Mouse (Mus musculus): ENCODE results near the gene Olfr463.

The Olfr463 gene

DNA sequence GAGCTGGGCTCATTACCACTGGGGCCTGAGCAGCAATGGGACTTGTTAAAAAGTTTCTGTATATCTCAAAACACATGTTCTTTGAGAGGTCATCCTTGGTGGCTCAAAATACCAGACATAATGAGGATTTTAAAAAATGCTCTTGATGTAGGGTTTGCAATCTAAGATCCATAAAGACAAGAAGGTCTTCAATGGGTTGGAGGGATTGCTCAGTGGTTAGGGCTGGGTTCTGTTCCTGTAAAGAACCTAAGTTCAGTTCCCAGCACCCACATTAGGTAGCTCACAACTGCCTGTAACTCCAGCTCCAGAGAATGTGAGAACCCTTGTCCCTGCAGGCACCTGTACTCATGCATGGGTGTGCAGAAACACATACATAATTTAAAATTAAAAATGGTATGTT, at the start of gene Olfr463:
TSS of gene Olfr463 (minus strand) at position 101 of the 400 bp plus-strand sequence.
- no peak for DNase-seq (ENCODE audit: low read depth, low spot score)

DNA sequence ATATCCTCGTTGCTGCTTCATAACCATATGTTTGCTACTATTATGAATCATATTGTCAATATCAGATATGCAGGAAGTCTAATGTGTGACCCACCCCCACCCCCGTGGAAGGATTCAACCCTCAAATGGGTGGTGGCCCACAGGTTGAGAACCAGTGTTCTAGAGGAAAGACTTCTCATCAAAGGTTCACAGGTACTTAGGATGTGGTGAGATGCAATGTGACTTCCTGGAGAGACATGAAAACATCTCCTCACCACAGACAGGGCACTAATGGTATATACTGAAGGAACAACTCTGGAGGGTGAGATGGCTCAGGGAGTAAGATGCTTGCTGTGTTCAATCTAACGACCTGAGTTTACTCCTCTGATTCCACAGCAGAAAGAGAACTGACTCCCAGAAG, 38.3 kb upstream of the Olfr463 start:
- peak; percentile 73 for DNase-seq (ENCODE audit: low read depth, low spot score)

DNA sequence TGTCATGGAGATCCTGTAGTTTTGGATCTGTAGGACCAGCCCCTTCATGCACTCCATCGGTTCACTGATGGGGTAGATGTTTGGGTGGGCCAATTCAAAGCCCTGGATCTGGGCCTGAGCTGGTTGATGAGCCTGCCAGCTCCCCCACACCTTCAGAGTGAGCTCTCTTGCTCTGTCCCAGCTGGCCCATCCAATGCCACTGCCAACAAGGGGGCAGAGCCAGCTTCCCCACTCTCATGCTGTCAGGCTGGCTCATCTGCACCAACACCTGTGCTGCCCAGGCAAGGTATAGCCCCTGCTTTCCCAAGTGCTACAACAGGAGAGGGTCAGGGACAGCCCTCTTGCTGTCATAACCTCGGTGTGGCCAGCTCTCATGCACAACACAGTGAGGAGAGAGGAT, 36.5 kb upstream of the Olfr463 start:
- no peak for DNase-seq (ENCODE audit: low read depth, low spot score)

DNA sequence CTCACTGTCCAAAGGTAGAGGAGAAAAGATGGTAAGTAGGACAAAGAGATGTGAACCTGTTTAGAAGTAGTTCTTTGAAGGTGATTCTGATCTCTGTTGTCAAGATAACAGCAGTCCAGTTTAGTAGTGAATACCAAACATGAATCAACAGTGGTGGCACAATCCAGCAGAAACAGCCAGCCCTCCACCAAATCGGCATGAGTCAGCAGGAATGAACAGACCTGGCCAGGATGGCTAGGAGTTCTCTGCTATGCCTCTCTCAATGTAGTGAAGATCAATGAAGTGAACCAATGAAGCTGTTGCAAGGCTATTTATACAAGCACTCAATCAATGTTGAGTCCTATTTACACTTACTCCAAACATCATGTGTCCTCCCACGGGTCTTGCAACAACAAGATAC, 33.2 kb upstream of the Olfr463 start:
- DNase-seq (ENCODE audit: low read depth, low spot score), result no peak

DNA sequence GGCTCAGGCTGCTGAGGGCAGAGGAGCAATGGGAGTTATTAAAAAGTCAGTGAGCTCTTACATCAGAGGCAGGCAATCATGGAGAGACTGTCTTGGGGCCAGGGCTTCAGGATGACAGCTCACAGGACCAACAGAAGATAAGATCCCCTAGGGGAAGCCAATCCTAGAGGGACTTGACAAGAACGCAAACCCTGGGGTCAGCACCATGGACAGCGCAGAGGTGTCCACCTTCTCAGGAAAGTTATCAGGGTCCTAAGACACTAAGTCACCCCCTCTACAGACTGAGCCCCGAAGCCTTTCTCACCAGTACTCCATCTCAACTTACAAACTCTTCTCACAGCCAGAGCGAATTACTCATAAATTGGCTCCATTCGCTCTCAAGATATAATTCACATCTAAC, 23.8 kb upstream of the Olfr463 start, which contains the start of gene Olfr464:
TSS of gene Olfr464 (minus strand) at position 2 of the 400 bp plus-strand sequence.
- DNase-seq (ENCODE audit: low read depth, low spot score), result peak; percentile 29

DNA sequence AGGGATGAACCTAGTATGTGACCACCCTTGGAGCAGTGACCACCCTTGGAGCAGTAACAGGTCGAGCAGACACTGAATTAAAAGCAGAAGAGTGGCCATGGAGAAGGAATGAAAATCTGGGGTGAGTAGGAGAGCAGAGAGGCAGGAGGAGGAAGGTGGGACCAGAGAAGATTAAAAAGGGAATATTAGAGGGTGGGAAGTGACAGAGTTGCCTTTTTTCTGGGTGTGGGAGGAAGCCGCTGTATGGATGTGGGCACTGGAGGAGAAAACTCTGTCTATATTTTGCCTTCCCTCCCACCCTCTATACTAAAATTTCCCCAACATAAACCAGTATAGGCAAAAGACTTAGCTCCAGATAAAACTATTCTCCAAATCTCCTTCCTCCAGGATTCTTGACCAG, 23.1 kb upstream of the Olfr463 start:
- DNase-seq (ENCODE audit: low read depth, low spot score), result no peak

DNA sequence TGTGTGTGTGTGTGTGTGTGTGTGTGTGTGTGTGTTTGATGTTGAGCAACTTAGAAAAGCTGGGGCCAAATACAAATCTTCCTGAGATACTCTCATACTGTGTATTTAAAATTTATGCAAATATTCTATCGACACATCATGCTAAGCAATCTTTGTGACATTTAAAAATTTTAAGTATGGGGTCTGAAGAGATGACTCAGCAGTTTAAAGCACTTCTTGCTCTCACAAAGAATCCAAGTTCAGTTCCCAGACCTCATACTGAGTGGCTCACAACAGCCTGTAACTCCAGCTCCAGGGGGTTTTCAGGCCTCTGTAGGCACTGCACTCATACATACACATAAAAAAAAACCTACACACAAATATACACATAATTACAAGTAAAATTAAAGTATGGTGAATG, 18.8 kb upstream of the Olfr463 start:
- DNase-seq (ENCODE audit: low read depth, low spot score), result no peak

DNA sequence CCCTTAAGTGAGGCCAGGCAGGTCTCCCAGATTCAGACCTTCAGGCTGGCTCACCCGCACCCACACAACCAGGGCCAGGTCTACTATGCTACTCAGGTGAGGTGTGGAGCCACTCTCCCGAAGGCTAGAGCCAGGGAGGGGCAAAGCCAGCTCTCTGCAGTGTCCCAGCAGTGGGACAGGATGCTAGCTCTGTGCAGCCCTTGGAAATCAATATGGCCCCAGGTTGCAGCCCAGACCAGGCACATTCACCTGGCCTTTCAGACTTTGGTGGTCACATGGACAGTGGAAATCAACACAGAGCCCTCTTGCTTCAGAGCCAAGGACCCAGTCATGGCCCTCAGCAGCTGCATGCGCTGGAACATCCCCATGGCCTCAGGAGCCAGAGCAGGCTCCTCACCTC, 7.1 kb upstream of the Olfr463 start:
- DNase-seq (ENCODE audit: low read depth, low spot score), result no peak

DNA sequence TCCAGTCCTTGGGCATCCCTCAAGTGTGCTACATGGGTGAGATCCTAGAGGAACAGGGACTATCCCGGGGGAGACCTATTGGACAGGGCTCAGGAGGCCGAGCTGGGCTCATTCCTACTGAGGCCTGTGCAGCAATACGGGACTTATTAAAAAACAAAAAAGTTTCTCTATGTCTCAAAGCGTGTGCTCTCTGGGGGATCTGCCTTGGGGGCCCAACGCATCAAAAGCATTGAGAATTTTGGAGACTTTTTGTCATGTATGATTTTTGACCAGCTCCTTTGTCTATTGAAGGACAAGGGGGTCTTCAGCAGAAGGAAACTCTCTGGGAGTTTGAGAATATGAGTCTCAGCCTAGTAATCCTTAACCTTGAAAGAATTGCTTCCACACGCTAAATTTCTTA, 5.0 kb downstream of the Olfr463 start, which contains the start of gene Olfr462:
TSS of gene Olfr462 (minus strand) at position 101 of the 400 bp plus-strand sequence.
- no peak for DNase-seq (ENCODE audit: low read depth, low spot score)

DNA sequence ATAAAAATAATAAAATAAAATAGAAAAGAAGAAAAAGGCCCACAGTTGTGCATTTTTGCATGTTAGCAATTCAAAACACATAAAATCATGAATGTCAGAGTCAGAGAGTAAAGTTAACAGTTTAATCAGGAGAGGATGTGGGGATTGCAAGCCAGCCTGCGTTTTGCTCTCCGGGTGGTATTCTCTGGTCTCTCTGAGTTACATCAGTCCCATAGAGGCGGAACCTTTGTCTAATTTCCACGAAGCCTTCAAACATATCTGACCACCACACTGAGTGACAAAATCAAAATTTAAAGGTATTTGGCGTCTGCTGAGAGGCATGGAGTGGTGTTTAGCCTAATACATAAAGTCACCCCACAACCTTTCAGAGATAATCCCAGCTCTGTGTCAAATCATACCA, 12.3 kb downstream of the Olfr463 start:
- DNase-seq (ENCODE audit: low read depth, low spot score), result no peak

DNA sequence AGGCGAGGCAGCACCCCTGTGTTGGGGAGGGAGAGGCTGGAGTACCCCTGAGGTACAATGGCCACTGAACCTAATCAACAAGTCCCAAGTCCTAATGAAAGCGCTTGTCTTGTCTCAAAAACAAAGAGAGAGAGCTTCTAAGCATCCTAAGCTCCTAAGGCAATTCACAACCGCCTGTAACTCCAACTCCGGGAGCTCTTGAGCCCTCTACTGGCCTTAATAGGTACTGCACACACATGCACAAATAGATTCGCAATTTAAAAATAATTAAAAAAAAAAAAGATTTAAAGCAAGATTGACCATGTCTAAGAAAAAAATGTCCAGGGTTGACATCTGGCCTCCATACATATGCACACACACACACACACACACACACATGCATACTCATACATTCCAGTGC, 13.7 kb downstream of the Olfr463 start:
- DNase-seq (ENCODE audit: low read depth, low spot score), result peak; percentile 56

DNA sequence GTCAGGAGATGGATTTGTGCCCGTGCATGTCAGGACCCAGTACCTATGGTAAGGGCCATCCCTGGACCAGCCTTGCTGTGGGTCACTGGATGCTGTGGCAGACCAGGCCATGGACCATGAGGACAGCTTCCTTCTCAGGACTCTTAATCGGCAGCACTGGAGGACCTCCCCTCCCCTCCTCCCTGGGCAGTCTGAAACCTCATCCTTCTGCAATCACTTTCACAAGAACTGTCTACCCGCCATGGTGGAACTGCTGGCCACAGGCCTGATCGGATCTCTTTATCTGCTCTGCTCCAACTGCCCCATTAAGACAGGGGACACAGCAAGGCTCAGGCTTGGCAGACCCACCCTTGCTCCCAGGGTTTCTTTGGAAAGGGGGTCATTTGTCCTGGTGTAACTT, 15.5 kb downstream of the Olfr463 start:
- DNase-seq (ENCODE audit: low read depth, low spot score), result no peak

DNA sequence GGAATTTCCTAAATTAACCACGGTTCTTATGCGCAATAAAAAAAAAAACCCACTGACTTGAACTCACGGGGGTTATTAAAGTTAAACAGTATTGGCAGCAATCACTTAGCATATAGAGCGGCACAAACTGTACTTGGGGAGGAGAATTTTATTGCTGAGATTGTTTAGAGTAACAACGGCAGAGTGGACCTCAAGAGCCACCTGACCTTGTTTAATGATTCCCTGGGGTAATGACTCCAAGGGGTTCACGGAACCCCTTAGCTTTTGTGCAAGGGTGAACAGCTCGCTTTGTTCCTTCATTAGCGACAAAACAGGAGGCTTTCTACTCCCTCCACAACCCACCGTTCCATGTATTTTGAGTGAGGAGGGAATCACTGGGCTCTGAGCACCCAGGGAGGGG, 17.4 kb downstream of the Olfr463 start:
- no peak for DNase-seq (ENCODE audit: low read depth, low spot score)

DNA sequence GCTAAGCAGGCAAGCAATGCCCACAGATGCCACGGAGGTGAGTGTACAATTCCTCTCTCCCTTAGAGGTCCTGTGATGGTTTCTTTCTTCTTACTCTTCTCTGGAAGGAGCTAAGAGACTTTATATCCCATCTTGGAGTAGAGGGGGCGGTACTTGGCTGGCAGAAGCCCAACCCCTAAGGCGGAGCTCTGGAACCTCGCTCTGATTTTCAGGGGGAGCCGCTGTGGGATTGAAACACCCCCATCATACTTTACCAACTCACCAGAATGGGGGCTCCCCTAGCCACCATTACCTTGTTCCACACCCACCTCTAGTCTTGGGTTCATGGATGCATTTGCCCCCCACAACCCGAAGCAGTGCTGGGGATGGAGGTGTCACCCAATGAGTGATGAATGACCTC, 21.8 kb downstream of the Olfr463 start, which contains the start of gene Epx:
TSS of gene Epx (minus strand) at position 101 of the 400 bp plus-strand sequence.
- DNase-seq (ENCODE audit: low read depth, low spot score), result no peak

DNA sequence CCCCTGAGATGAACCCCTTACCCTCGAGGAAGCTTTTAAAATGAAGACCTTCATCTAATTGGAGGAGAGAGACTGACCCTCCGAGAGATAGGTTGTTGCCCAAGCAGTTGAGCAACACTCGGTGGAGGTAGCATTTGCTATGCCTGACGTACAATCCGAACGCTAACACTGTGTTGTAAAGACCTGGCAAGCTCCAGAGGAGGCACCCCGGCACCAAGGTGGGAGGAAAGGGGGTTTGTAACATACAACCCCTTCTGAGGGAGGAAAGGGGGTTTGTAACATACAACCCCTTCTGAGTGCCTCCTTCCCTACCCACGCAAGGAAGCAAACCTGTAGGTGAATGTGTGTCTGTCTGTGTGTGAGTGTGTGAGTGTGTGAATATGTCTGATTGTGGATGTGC, 25.4 kb downstream of the Olfr463 start:
- no peak for DNase-seq (ENCODE audit: low read depth, low spot score)

DNA sequence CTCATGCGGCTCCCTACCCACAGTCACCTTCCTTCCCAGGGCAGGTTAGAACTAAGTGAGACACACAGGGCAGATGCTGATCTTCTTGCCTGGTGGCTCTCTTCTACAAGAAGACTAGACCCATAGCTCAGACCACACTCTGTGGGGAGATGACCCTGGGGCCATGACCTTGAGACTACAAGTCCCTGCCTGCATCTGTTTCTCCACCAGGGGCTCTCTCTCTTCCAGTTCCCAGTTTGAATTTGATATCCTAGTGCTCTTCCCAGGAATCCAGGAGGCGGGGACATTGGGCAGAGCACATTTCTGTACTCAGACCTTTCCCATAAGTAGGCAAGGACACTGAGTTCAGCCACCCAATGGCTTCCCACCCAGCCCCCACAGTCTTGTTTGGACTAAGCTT, 27.1 kb downstream of the Olfr463 start:
- no peak for DNase-seq (ENCODE audit: low read depth, low spot score)

DNA sequence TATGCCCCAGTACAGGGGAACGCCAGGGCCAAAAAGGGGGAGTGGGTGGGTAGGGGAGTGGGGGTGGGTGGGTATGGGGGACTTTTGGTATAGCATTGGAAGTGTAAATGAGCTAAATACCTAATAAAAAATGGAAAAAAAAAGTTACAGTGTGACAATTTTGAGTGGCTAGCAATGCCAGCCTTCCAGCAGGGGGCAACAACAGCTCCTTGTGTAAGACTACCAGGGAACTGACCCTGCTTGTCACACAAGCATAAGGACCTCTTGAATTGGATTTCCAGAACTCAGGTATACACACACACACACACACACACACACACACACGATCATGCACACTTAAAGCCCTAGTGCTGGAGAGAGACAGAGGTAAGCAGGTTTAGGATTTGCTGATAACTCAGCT, 30.3 kb downstream of the Olfr463 start:
- peak; percentile 49 for DNase-seq (ENCODE audit: low read depth, low spot score)

DNA sequence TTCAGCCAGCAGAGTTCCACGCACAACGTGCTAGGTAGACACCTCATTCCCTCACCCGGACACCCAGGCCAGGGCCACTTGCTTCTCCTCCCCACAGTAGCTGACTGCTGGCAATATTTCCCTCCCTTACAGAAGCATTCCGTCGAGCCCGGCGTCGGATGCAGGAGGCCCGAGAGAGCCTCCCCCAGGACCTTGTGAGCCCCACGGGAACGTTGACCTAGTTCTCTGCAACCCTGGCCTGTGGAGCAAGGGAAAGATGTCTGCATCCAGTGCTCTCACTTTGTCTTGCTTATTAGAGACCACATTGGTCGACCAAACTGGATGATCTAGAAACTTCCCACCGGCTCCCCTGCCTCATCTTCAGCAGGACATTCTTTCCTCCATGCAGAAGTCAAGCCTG, 34.4 kb downstream of the Olfr463 start:
- no peak for DNase-seq (ENCODE audit: low read depth, low spot score)

DNA sequence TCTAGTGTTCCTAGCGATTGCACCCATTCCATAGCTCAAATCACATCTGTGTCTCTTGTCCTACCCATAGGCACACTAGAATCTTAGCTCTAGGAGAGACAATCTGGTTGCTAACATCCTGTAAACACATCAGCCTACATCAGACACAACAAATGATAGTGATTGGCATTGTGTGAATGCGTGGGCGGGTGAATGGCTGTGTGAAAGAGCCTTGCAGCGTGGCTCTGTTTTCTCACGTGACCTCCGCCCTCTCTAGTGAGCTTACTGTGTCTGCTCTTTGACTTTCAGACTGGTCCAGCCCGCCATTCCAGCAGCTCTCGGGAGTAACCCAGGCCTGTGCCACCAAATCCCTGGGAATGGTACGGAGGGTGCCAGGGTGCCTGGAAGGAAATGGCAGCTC, 36.8 kb downstream of the Olfr463 start:
- DNase-seq (ENCODE audit: low read depth, low spot score), result peak; percentile 38

DNA sequence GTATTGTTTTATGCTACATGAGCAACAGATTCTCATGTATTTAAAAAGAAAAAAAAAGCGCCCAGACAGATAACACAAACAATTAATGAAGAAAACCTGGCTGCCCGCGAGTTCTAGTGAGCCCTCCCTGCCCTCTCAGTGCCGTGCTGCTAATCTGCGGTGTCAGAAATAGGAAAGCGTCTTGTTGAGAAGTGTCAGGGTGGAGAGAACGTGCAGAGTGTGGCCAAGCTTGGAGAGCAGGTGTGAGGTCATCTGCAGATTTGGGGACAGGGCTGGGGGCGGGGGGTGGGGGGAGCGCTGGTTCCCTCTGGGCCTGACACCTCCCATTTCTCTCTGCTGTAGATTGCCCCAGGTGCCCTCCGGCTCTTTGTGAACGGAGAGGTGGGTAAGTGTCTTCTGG, 37.9 kb downstream of the Olfr463 start:
- no peak for DNase-seq (ENCODE audit: low read depth, low spot score)

DNA sequence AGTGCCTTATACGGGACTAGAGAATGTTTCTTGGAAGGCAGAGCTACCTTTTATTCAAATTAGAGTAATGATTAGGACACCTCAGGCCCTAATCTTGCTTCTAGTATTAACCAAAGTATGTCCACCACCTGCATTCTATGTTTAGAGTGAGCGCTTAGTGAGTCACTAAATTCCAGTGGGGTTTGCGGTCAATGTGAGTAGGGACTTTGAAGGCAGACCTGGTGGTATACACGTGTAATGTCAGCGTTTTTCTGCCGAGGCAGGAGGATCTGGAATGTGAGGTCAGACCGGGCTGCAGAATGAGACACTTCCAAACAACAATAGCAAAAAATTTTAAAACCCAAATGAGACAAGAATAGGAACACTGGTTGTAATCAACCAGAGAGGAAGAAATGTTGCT, 42.6 kb downstream of the Olfr463 start:
- DNase-seq (ENCODE audit: low read depth, low spot score), result no peak

DNA sequence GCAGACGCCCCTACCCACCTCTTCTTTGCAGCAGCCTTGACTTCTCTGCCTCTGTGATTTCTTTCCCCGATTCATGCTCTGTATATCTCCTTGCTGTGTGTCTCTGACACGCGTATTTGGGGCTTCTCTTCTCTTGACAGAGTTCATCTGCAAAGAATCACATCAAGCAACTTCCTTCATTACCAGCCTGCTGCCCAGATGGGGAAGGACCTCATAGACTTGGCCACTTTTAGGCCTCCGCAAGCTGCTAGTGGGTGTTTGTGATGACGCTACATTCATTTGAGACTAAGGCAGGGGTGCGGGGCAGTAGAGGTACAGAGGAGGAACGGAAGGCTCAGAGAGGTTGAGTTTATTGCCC, 43.6 kb downstream of the Olfr463 start:
- peak; percentile 25 for DNase-seq (ENCODE audit: low read depth, low spot score)

DNA sequence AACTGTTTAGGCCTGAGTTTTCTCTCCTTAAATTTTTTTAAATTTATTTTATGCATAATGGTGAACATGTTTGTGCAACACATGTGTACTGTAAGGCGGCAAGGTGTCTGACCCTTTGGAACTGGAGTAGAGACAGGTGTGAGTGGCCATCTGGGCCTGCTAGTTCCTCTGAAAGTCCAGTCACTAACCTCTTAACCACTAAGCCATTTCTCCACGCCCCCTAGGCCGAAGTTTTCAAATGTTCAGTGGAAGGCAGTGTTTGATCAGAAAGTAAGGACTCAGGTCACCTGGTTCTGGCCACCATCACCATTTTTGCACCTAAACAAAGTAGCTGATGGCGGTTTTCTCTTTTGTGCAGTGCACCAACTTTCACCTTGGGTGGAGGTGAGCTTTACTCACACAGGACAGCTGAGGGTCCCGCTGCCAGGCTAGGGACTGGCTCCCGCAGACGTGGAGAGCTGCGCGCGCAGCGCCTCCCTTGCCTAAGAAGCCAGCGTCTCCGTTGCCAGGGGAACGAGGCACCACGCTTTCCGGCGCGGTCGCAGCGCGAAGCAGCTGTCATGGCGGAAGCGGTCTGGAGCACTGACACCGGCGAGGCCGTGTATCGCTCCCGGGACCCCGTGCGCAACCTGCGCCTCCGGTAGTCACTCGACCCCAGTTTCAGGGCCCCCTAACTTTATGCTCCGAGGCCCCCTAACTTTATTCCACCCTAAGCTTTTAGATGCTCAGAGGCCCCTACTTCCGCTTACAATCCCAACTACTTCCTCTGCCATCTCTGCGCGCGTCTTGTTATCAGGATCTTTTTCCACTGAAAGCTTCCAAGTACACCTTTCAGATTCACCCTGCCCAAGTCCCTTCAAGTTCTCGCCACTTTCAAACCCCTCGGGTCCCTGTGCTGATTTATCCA, 44.2 kb downstream of the Olfr463 start, which contains the start of gene Mks1:
TSS of gene Mks1 (plus strand) at position 526 of the 907 bp plus-strand sequence.
- peak; percentile 98 for DNase-seq (ENCODE audit: low read depth, low spot score)

All from CD4-positive, CD25-positive, alpha-beta regulatory T cell, adult 2 months (primary cell).